Mouse (Mus musculus) adipocyte (in vitro differentiated cells): ENCODE measurements around the gene Ebf4.
A peak's percentile ranks its signal among the peaks of the same experiment; 100 is the strongest.

ENCODE experiments used
- DNase-seq: peaks from one replicate; pipeline ENCODE4 v3.0.0-alpha.2; 2016; ENCODE audit warnings: low spot score

Ebf4 gene

DNA sequence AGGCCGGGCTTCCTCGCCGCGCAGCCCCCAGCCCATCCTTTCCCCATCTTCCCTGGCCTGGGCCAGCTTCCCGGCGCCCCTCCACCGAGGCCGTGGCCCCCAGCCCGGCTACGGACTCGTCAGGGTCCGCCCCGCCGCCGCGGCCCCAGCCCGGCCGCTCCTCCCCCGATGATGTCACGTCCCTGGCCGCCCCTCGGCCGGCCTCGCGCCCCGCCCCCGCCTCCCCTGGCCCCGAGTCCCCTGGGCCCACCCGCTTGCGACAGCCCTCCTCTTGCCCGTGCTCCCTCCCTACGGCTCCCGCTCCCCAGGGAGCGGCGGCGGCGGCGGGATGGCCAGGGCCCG, at the start of gene Ebf4:
TSS of gene Ebf4 (plus strand) at position 234 of the 342 bp plus-strand sequence.
- DNase-seq, result no peak

DNA sequence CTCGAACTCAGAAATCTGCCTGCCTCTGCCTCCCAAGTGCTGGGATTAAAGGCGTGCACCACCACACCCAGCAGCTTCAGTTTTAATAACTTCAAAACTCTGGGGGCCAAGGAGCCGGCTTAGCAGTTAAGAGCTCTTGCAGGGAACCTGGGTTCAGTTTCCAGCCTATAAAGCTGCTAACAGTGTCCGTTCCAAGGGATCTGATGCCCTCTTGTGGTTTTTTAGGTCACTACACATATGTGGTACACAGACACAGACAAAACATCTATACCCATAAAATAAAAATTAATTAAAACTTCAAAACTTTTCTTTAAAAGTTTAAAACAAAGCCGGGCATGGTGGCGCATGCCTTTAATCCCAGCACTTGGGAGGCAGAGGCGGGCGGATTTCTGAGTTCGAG, 48.1 kb upstream of the Ebf4 start:
- DNase-seq, result peak; percentile 55

DNA sequence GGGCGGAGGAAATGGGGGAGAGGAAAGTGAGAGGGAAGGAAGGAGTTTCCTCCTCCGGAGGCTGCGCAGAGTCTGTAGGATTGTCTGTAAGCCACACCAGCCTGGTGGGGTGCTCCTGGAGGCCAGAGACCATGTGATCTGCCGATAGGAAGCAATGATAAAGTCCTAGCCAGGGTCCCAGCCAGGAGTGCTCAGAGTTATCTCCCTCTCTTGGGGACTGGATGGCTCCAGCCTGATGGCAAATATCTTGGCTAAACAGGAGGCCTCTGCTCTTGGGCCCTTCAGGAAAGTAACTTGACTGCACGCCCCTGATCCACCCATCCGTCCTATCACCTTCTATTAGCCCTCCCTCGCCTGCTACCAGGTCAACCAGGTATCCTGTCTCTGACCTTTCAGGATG, 46.7 kb upstream of the Ebf4 start:
- DNase-seq, result no peak

DNA sequence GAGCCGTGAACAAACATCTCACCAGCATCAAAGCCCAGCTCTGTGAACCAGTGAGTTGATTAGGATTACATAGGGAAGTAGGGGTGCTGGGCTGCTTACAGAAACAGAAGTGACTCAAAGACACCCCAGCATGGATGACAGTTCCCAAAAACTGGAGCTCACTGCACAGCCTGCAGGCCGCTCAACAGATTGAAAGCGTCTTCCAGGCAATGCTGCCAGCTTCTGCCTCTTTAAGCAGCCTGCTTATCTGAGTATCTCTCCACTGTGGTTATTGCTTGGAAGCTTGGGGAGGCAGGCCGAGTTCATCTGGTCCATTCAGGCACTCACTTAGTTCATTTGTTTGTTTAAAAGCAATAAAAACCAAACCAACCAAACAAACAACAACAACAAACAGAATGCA, 38.2 kb upstream of the Ebf4 start:
- DNase-seq, result no peak

DNA sequence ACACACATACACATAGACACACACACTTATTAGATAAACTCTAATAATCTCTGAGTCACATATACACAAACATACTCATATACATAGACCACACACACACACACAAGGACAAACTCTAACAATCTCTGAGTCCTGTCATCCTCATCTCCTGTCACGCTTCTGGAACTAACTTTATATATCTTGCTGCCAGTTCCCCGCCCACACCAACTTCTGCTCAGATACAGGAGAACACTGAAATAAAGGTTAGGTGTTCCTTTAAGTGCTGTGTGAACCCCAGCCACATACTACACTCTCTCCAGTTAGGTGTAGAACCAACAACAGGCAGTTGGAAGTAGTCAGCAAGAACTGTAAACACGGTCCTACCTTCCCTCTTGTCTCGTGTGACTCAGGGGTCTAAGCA, 34.1 kb upstream of the Ebf4 start:
- no peak for DNase-seq

DNA sequence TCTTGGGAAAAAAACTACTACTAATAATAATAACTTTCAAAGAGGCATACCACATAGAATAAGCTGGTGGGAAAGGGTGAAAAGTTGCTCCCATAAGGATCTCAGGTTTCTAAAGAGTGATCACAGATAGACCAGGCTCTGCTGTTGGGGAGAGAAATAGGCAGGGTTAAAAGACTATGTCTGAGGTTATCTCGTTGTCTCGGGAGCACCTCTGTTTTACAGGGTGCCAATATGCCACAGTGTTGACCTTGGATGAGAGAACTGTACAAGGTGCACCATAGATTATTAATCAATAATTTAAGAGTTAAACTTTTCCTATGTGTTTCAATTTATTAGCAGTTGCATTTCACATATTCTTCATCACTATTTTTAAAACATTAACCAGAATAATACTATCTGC, 33.1 kb upstream of the Ebf4 start:
- no peak for DNase-seq

DNA sequence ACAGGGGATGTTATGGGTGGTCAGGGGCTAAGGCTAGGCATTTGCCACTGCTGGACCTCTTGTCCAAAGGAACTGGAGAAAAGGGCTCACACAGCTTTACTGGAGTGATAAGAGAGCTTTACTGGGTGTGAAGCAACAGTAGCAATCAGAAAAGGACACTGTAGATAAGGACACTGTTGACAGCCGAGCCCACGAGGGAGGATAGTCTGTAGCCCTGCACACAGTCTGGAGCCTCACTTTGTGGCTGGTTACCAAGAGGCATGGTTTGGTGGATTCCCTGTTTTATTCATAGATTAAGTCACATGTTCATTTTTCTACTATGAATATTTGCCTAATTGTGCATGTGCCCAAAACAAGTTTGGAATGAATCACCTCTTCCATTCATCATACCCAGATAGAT, 32.6 kb upstream of the Ebf4 start:
- DNase-seq, result no peak

DNA sequence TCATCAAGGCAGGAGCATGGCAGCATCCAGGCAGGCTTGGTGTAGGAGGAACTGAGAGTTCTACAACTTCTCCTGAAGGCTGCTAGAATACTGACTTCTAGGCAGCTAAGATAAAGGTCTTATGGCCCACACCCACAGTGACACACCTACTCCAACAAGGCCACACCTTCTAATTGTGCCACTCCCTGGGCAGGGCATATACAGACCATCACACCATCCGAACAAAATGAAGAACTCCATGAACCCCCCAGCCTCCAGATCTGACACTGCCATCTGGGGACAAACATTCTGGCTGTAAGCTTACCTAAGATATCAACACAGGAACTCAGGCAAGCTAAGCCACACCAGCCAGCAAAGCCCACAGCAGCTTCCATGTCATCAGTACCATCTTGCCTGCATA, 29.4 kb upstream of the Ebf4 start:
- DNase-seq, result no peak

DNA sequence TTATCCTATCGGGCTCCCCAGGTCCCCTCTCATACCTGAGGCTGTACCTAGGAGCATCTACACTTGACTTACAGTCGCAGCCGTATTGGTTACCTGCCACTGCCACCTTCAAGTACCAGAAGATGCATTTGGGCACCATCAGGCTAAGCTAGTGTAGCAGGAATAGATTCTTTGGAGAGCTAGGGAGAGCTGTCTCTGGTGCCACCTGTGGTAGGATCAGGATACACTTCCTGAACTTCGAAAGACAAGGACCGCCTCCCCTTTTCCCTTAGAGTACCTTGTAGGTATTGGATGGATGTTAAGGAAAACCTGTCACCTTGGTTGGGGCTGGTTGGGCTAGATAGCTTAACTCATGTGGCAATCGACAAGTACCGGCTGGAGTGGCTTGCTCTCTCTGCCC, 26.9 kb upstream of the Ebf4 start:
- DNase-seq, result no peak

DNA sequence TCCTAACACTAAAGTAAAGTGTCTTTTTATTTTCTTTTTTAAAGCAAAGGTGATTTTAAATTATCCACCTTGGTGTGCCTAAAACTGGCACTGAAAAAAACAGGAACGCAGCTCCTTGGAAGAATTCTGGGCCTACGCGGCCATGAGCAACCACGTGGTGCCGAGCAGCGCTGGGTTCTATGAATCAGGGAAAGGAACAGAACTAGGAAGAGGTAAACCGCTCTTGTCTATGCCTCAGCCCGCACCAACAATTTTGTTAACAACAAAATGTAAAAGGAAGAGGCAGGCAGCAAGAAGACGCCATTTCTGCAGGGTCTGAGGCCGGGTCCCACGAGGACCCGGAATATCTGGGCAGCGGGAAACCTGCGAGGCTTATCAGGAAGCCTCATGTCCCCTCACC, 21.2 kb upstream of the Ebf4 start:
- peak; percentile 46 for DNase-seq

DNA sequence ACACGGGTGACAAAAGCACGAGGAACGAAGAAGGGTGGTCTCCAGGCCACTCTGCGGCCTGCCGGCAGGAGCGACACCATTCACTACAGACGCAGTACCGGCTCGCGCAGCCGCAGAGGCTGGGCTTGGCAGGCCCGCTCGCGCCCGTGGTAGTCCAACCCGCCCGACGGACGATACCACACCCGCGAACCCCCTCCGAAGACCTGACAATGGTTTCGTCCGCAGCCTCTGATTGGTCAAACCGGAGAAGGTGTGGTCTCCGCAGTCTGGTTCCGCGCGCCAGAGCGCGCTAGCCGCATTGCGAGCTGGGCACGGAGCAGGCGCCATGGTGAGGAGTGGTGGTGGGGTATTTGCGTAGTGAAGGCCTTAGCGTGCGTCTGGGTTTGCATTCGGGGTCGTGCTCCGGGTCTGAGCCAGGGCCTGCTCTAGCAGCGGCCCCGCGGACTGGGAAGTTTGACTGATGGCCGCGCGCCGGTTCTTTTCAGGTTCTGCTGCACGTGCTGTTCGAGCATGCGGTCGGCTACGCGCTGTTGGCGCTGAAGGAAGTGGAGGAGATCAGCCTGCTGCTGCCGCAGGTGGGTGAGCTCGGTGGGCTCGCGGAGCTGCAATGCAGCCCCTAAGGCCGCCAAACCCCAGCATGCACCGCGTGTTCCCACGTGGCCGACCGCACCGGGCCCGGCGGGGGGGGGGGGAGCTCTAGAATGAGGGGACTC, 20.7 kb upstream of the Ebf4 start, which contains the start of gene Nop56:
TSS of gene Nop56 (plus strand) at position 282 of the 713 bp plus-strand sequence.
- peak; percentile 99 for DNase-seq

DNA sequence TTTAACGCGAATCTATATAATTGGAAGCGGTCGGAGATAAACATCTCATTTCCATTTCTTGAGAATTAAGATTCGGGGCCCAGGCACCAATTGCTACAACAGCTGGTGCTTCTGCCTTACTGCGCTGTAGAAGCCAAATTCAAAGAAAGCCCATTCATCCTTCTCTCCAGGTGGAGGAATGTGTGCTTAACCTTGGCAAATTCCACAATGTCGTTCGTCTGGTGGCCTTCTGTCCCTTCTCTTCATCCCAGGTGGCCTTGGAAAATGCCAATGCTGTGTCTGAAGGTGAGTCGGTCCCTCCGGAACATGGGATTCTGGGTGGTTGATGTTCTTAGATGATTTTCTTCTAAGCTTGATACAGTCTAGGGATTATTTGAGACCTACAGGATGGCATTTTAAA, 20.1 kb upstream of the Ebf4 start:
- DNase-seq, result no peak

DNA sequence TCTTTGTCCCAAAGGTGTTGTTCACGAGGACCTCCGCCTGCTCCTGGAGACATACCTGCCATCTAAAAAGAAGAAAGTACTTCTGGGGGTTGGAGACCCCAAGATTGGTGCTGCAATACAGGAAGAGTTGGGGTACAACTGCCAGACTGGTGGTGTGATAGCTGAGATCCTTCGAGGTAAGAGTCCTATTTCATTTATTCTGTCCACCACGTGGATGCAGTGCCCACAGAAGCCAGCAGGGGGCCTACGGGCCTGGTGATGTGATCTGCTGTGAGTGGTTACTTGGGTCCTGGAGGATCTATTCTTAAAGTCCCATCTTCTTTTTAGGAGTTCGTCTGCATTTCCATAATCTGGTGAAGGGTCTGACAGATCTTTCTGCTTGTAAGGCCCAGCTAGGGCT, 19.3 kb upstream of the Ebf4 start:
- DNase-seq, result peak; percentile 72

DNA sequence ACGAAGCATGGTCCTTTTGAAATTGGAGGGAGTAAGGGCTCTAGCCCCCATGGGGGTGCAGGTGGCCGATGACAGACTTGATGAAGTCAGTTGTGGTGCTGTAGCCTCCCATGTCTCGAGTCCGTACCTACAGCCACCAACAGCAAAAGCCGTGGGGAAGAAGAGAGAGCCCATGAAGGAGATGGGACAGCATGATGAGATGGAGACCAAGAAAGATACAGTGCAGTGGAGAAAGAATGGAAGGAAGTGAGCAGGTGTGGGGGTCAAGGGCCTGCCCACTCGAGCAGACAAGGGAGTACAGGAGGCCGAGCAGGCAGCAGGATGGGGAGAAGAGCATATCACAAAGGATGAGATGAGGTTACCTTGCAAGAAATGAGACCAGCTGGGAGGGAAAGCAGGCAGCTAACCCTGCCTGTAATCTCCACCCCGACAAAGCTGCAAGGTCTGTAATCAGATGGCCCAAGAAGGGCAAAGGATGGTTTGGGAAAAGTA, 15.3 kb upstream of the Ebf4 start:
- no peak for DNase-seq

DNA sequence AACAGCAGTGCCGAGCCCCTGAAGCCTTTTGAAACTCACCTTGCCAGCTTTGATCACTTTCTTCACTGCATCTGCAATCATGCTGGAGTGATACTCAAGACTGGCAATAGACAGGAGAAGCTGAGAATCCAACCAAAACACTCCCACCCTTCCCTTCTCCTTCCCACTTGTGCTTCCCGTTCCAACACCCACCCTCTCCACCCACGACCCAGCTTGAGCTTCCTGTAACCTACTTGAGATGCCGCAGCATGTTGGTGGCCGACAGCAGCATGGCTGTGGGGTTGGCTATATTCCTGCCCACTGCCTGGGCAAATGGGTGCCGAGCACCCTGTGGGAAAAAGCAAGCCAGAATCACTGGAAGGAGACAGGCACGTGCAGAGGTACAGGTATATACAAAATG, 14.7 kb upstream of the Ebf4 start:
- DNase-seq, result no peak

DNA sequence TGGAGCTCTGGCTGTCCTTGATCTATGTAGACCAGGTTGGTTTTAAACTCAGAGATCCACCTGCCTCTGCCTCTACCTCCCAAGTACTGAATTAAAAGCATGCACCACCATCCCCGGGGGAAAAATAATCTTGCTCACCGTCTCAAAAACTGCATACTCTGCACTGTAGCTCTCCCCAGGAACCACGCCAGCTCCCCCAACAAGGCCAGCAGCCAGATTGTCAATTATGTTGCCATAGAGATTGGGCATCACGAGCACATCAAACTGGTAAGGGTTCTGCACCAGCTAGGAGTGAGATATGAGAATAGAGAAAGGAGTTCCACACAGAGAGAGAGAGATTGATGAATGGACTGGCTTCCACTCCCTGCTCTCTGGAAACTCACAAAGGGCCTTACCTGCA, 14.2 kb upstream of the Ebf4 start:
- DNase-seq, result no peak

DNA sequence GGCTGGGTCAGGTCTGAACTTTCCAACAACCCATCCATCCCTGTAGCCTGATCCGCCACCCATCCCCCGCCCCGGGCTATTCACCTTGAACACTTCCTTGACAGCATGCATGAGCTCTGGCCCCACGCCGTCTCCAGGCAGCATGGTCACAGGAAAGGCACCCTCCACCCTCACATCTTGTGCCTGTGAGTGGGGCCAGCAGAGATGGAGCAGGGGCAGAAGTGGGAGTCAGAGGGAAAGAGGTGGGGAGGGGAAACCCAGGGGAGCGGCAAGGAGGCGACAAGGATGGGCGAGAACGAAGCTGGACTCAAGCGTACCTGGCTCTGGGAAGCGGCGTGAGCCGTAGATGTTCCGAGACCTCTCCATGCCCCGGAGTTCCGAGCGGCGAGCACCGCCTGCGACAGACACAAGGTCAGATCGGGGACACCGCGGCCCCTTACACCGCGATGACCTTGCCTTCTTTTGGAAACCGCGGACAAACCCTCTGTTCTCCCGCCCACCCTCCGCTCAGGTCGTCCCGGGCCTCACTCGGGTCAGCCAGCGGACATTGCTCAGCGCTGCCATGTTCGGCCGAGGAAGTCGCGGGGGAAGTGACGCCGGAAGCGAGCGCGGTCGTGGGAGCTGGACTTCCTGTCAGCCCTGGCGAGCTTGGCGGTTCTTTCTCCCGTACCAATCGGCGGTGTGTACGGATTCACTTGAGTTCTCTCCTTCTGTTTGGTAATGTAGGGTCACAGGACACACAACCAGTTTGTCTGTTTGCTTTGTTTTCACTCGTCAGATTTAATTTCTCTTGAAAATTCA, 10.9 kb upstream of the Ebf4 start, which contains the start of gene Idh3b:
TSS of gene Idh3b (minus strand) at position 694 of the 801 bp plus-strand sequence.
- DNase-seq, result peak; percentile 89

DNA sequence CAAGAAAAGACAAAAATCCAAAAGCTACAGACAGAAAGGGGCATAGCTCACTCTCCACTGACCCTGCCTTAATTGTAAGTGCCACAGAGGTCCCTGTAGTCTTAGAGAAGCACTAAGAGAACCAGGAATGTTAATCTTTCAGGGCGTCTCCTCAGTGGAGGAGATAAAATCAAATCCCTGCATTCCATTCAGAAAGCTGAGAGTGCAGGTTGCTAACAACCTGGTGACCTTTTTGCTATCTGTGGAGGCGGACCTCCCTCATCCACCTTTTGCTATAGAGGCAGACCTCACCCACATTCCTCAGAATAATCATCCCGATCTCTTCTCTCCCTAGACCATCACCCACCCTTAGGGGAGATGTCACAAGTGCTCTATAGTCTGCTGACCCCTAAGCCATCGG, 5.9 kb upstream of the Ebf4 start:
- no peak for DNase-seq

DNA sequence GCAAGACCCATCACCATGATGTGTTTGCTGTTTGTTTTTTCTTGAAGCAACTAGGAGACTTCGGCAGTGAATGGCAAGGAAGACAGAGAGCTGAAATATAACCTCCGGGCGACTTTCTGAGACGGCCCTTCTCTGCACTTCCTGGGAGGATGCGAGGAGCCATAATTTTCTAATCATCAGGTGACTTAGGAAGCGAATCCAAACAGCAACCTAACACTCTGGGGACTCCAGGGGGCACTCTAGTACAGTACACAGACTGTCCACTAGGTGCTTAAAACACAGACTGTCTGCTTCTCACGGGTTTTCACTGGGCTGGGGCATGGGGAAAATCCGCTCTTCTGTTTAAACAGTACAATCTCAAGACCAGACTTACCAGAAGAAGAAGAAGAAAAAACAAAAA, 3.5 kb upstream of the Ebf4 start:
- peak; percentile 72 for DNase-seq

DNA sequence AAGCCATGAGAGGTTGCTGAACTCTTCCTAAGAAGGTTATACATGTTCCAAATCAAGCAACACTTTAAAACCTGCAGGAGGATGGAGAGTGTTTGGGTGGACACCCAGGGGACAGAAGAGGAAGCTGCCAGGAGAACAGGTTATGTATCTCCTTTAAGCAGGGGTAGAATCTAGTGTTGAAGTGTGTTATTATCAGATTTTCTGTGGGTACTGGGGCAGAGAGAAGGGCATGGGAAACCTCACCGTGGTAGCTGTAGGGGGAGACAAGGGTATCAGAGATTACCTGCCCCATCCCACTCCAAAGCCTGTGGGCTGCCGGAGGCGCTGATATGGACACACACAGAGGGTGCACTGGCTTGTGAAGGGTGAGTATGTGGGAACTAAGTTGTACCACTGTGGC, 2.0 kb upstream of the Ebf4 start:
- no peak for DNase-seq

DNA sequence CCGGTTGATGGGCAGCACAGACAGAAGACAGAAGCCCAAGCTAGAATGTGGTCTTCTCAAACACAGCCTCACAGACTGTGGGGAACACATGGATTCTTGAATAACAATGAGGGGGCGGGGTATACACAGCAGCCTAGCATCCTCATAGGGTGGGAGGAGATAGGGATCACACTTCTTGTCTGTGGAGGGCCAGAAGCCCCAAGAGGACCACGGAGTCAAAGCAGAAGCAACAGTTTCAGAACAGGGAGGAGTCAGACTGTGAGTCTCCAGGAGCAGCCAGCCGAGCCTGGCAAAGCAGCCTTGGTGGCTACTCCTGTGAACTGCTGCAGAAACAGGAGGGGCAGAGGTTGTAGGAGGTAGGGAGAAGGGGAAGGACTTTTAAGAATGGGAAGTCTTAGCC, 1.5 kb upstream of the Ebf4 start:
- no peak for DNase-seq

DNA sequence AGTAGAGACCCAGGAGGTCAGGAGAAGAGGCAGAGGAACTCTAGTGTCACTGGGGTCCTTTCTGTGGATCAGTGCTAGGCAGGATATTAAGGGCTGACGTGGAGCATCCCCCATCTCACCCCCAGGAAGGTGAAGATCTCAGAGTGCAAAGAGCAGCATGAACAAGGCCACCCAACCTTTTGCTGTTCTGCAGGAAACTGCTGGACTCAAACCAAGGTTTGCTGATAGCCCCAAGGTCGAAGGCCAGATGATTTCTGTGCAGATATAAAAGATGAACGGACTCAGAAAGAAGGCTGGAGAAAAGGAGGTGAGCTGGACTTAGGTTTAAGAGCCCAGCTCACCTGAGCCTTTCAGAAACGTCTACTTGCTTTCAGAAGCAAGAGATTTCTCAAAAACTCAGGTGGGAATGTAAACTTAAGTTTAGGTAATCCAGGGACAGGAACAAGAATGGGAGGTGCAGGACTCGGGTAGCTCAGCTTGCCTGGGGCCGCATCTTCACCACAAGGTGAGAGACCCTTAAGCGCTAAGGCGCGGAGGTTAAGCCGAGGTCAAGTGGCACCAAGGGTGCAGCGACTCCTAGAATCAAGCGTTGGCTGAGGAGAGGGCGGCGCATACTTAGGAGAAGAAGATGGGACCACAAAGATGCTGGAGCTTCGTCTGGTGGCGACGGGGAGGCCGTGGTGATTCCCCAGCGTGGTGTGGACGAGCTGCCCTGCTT, 592 bp upstream of the Ebf4 start:
- no peak for DNase-seq
